Mouse (Mus musculus) limb, embryonic 12.5 days (tissue): ENCODE data around the gene Cel. TPM values are rescaled to one million over a fixed set of nuclear protein-coding genes. Genes with fewer than 3 reads are reported as not detected.

Experiments
- ATAC-seq: fragments of 200-750 bp; cut with Nextera tagmentation; 2 replicates; pipeline ENCODE4 v1.8.0; 2017; ENCODE audit warnings: low read depth, moderate TSS enrichment; ENCODE audit not compliant: insufficient number of reproducible peaks, insufficient read depth, low FRiP score, low TSS enrichment
- H3K27ac ChIP-seq: fragments of 300-500 bp; sonication (generic); 2 replicates; pipeline ENCODE4 v1.5.1; 2016; ENCODE audit warnings: mild to moderate bottlenecking, moderate library complexity
- H3K27me3 ChIP-seq: fragments of 300-500 bp; sonication (generic); 2 replicates; pipeline ENCODE4 v1.6.1; 2016; ENCODE audit warnings: mild to moderate bottlenecking, moderate library complexity
- H3K36me3 ChIP-seq: fragments of 300-500 bp; sonication (generic); 2 replicates; pipeline ENCODE4 v1.6.1; 2016; ENCODE audit warnings: mild to moderate bottlenecking, moderate library complexity
- H3K4me1 ChIP-seq: fragments of 300-500 bp; sonication (generic); replicated peaks from 2 replicates; pipeline ENCODE4 v1.6.1; 2016
- H3K4me2 ChIP-seq: fragments of 300-500 bp; sonication (generic); 2 replicates; pipeline ENCODE4 v1.6.1; 2016; ENCODE audit warnings: mild to moderate bottlenecking, moderate library complexity
- H3K4me3 ChIP-seq: fragments of 300-500 bp; sonication (generic); replicated peaks from 2 replicates; pipeline ENCODE4 v1.5.1; 2016; ENCODE audit warnings: mild to moderate bottlenecking
- H3K9ac ChIP-seq: fragments of 300-500 bp; sonication (generic); replicated peaks from 2 replicates; pipeline ENCODE4 v1.6.1; 2016; ENCODE audit warnings: mild to moderate bottlenecking, moderate library complexity
- H3K9me3 ChIP-seq: fragments of 300-500 bp; sonication (generic); 2 replicates; pipeline ENCODE4 v1.6.1; 2016; ENCODE audit warnings: mild to moderate bottlenecking, moderate library complexity
- WGBS: fragments of 180-500 bp; shearing (Covaris S2); methylation state at CpG from one replicate; pipeline ENCODE4 v1.1.7; 2016; 5-methylcytosine and 5-hydroxymethylcytosine counted together
- polyA plus RNA-seq: library from polyadenylated mRNA; unstranded; fragments of >200 nt; fragmentation: Nextera tagmentation; extraction: Ambion mirVana; gene quantifications from 2 replicates; pipeline ENCODE4 v1.2.1, GENCODE M21; 2016

The Cel gene
- polyA plus RNA-seq, 1 experiment from 2014 or later, result not detected

DNA sequence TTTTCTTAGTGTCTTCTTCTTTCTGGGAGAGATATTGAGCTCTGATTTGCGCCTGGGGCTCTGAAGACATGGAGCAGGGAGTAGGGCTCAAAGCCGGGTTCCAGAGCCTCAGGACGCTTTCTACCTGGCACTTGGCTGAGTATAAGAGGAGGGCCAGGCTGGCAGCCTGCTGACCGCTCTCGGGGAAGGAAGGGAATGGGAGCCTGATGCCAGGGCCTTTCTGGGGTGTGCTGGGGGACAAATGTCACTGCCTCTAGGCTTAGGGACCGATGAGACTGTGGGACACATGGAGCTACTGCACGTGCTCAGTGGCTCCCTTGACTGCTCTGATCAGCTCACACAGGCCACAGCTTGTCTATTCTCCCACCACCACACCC lies 34.9 kb downstream of the Cel start:
- H3K9ac ChIP-seq, result no peak overlapping the region
- H3K9me3 ChIP-seq, result no peaks in the 10 kb centered on the region
- 81% methylated on average over 7 of the region's 7 CpGs for WGBS
- ATAC-seq, result no peak
- no peak overlapping the region for H3K4me2 ChIP-seq
- H3K36me3 ChIP-seq, result no peaks in the 10 kb centered on the region
- H3K27ac ChIP-seq, result no peak overlapping the region
- no peaks in the 10 kb centered on the region for H3K27me3 ChIP-seq
- peaks cover 80% of the 10 kb centered on the region for H3K4me1 ChIP-seq
- no peak overlapping the region for H3K4me3 ChIP-seq

DNA sequence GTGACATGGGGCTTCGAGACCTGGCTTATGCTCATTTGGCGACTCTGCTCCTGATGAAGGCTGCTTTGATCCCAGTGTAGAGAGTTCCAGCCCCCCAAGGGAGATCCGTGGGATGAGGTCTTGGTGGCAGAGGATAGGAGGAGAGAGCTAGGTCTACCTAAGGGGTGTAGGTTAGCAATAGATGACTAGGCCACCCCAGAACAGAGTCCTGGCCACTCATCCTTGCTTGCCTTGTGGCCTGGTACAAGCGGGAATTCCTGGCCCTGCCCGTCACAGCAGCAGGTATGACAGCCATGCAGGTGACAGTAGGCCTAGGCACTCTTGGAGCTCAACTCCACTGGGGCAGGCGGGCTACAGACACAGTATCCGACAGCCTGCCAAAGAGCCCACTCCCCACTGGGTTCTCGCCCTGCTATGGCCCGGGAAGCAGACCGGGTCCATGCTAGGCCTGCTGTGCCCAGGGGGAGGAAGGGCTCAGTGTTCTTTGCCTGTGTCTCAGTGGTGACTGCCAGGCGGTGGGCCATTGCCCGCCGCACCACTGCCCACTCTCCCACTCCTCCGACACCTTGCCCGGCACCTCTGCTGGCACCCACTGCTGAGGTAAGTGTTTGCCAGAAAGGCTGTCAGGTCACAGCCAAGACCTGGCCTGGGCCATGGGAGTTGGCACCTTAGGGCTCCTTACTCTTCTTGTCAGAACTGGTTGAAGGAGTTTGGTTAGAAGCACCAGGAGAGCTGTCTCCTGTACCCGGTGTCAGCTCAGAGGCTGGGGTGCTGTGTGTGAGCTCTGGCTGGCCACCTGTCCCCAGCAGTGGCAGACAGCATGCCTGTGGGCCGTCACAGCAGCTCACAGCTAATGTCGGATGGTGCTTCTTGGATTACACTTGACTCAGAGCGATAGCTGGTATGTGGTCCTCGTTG lies 35.5 kb downstream of the Cel start:
- peaks cover 75% of the 10 kb centered on the region for H3K4me1 ChIP-seq
- 85% methylated on average over 20 of the region's 20 CpGs for WGBS
- no peaks in the 10 kb centered on the region for H3K36me3 ChIP-seq
- H3K27ac ChIP-seq, result no peak overlapping the region
- no peak overlapping the region for H3K9ac ChIP-seq
- no peak for ATAC-seq
- H3K9me3 ChIP-seq, result no peaks in the 10 kb centered on the region
- no peaks in the 10 kb centered on the region for H3K27me3 ChIP-seq
- no peak overlapping the region for H3K4me2 ChIP-seq
- H3K4me3 ChIP-seq, result no peak overlapping the region

DNA sequence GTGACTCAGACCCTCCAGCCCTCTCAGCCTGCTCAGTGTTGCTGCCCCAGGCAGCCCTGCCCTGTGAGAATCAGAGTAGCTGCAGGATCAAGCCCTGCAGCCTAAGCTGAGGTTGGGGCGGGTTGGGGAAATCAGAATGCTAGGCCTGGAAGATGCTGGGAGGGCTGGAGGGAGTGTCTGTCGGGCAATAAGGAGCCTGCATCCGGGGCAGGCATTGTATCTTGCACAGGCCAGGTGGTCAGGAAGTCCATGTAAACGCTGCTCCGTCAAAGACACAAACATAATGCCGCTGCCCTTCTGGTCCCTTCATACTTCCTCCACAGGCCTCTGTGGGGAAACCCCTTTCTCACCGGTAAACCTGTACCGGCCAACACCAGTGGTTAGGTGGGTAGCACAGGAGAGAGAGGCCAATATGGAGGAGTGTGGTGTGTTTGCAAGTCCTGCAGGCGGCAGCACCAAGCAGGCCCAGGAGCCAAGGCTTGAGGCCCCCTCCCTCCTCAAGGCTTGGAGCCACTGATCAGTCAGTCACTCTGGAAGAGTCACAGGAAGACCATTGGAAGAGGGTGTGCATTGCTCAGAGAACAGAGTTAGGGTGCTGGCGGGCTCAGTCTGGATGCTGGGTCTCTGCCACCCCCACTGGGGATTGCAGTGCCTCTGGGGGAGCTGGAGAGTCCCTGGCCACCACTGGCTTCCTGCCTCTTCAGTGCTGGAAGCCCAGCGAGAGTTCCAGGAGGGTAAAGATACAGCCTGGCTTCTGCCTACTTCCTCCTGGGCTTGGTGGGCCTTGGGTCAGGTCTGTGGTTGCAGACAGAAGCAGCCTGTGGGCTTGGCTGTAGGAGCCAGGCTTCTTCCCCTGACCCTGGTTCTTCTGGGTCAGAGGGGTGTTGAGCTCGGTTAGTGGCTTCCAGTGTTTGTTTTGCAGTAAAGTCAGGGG lies 37.0 kb downstream of the Cel start:
- Histone ChIP-seq H3K36me3 (peaks cover 10% of the 10 kb centered on the region; the same call in 1 of the 2 replicates), H3K9me3 (no peaks in the 10 kb centered on the region), H3K4me3 (no peak overlapping the region), H3K27ac (peak overlapping the region; percentile 79), H3K27me3 (no peaks in the 10 kb centered on the region), H3K4me2 (no peak overlapping the region), H3K4me1 (peaks cover 71% of the 10 kb centered on the region), H3K9ac (no peak overlapping the region; the same call in 1 of the 2 replicates)
- no peak for ATAC-seq
- 45% methylated on average over 12 of the region's 12 CpGs for WGBS

DNA sequence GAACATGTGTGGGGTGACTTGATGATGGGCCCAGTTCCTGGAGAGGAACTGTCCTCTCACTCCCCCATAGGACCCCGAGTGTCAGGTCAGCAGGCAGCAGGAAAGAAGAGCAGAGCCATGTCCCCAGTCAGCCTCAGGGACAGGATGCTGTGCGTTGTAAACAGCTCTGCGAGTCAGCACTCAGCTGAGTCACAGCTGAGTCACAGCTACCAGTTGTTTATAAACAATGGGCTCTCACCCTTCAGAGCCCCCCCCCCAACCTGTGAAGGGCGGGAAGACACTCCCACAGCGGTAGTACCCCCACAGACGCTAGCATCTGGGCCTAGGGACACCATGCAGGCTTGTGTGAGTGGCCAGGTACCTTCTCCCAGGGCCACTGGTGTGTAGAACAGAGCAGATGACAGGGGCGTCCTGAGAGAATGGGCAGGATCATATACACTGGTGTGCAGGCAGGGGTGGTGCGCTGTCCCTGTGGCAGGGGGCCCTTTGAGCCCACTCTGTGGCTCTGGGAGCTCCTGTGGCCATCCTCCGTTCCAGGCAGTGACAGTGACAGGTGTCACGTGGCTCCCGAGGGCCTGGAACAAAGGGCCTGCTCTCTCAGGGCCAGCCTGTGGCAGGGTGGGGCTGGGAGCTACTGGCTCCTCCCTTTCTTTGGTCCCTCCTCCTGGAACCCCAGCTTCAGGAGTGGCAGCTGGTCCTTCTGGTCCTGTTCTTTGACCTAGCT lies 37.8 kb downstream of the Cel start:
- Histone ChIP-seq H3K4me3 (no peak overlapping the region), H3K27ac (peak overlapping the region; percentile 79), H3K9ac (no peak overlapping the region; the same call in 1 of the 2 replicates), H3K4me2 (peak overlapping the region; percentile 17; the same call in 1 of the 2 replicates), H3K4me1 (peaks cover 73% of the 10 kb centered on the region), H3K36me3 (peaks cover 10% of the 10 kb centered on the region; the same call in 1 of the 2 replicates), H3K9me3 (no peaks in the 10 kb centered on the region), H3K27me3 (no peaks in the 10 kb centered on the region)
- 16% methylated on average over 11 of the region's 11 CpGs for WGBS
- ATAC-seq, result peak; percentile 23; the same call in 1 of the 2 replicates

DNA sequence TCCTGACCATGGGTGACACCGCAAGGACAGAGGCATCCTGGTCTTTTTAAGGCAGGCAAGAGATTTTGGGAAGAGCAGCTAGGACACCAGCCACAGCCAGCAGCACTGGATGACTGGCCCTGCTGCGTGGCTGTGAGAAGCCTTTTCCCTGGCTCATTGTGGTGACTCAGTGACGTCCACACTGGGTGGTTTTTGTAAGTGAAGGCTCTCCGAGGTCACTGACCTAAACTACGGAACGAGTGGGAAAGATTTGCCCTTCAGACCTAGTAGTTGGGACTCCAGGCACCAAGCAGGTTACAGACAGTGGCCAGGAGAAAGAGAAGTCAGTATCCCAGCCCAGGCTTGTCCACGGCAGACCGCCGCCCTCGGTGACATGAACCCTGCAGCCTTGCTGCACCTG lies 38.8 kb downstream of the Cel start:
- Histone ChIP-seq H3K9ac (no peak overlapping the region), H3K27ac (peak overlapping the region; percentile 35), H3K9me3 (no peaks in the 10 kb centered on the region), H3K4me2 (no peak overlapping the region), H3K4me3 (no peak overlapping the region), H3K4me1 (peaks cover 65% of the 10 kb centered on the region), H3K36me3 (peaks cover 11% of the 10 kb centered on the region; the same call in 1 of the 2 replicates), H3K27me3 (no peaks in the 10 kb centered on the region)
- ATAC-seq, result no peak
- WGBS, result 83% methylated on average over 10 of the region's 10 CpGs

DNA sequence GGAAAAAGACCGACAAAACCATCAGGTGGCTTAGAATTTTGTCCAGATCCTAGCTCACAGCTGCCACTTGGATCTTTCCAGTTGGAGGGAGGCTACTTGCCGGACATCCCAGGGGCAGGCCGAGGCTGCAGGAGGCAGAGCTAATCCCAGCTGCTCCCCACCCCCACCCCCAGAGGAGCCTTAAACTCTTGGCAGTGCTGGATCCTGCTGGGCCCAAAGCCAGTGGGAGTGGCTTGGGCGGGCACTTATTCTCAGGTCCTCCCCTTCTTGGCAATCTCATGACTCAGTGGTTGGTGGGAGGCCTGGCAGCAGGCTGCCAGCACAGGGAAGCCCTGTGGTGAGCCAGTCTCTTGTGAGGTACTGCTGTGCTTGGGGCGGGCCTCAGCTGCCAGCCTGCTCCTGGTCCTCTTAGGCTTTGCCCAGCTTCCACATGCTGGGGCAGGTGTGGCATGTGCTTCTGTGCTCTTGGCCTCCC lies 39.5 kb downstream of the Cel start:
- Histone ChIP-seq H3K4me1 (peaks cover 58% of the 10 kb centered on the region), H3K27me3 (no peaks in the 10 kb centered on the region), H3K9me3 (no peaks in the 10 kb centered on the region), H3K27ac (peak overlapping the region; percentile 51; the same call in 1 of the 2 replicates), H3K36me3 (peaks cover 14% of the 10 kb centered on the region; the same call in 1 of the 2 replicates), H3K9ac (no peak overlapping the region), H3K4me3 (no peak overlapping the region), H3K4me2 (no peak overlapping the region)
- ATAC-seq, result 0 out of 2 replicates have a peak, but pooled peaks have one; percentile 18
- WGBS, result 11% methylated on average over 5 of the region's 5 CpGs

DNA sequence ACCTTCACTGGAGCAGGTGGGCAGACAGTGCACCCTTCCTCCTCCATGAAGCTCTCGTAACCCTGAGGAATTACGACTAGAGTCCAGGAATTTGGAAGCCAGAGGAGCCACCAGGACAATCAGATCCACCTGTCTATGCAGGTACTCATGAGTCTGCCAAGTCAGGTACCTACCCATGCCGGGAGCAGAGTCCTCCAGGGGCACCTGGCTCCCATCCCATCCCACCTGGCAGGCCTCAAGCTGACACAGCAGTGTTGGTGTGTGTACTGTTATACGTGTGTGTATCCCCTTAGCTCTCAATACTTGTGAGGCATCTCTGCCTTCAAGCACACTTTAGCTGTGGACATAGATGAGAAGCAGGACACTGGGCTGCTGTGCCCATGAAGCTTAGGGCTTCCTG lies 41.0 kb downstream of the Cel start:
- ATAC-seq, result no peak
- no peak overlapping the region for H3K9ac ChIP-seq
- peaks cover 20% of the 10 kb centered on the region; the same call in 1 of the 2 replicates for H3K36me3 ChIP-seq
- H3K4me2 ChIP-seq, result no peak overlapping the region
- H3K4me1 ChIP-seq, result peaks cover 63% of the 10 kb centered on the region
- WGBS, result 73% methylated on average over 4 of the region's 4 CpGs
- H3K27ac ChIP-seq, result 0 out of 2 replicates have a peak overlapping the region, but pooled peaks have one; percentile 17
- H3K27me3 ChIP-seq, result no peaks in the 10 kb centered on the region
- H3K9me3 ChIP-seq, result no peaks in the 10 kb centered on the region
- no peak overlapping the region for H3K4me3 ChIP-seq

DNA sequence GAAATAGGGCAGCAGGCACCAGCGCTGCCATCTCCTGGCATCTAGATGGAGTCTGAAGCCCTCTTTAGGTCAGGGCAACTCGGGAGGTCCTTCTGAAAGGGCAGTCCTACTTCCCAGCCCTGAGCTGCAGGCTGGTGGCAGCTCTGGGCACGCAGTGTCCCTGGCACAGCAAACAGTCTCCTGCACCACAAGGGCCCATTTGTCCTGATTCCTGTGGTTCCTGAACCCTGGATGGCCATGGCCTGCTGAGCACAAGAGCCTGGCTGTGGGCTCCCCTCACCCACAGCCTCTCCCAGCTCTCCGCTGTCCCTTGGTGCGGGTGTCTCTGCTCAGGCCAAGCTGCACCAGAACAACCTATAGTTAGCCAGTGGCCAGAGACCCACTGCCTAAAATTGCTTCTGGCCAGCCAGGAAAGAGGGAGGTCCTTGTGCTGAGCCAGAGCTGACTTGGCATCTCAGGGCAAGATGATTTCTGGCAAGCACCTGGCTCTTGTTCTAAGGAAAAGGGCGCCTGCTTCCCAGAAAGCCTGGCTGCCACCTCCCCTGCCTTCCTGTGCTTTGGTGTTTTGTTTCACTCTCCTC lies 41.5 kb downstream of the Cel start:
- no peak overlapping the region for H3K9ac ChIP-seq
- peaks cover 60% of the 10 kb centered on the region for H3K4me1 ChIP-seq
- no peaks in the 10 kb centered on the region for H3K27me3 ChIP-seq
- H3K27ac ChIP-seq, result 0 out of 2 replicates have a peak overlapping the region, but pooled peaks have one; percentile 17
- WGBS, result 72% methylated on average over 6 of the region's 6 CpGs
- H3K4me3 ChIP-seq, result no peak overlapping the region
- peaks cover 20% of the 10 kb centered on the region; the same call in 1 of the 2 replicates for H3K36me3 ChIP-seq
- H3K9me3 ChIP-seq, result no peaks in the 10 kb centered on the region
- ATAC-seq, result no peak
- no peak overlapping the region for H3K4me2 ChIP-seq

DNA sequence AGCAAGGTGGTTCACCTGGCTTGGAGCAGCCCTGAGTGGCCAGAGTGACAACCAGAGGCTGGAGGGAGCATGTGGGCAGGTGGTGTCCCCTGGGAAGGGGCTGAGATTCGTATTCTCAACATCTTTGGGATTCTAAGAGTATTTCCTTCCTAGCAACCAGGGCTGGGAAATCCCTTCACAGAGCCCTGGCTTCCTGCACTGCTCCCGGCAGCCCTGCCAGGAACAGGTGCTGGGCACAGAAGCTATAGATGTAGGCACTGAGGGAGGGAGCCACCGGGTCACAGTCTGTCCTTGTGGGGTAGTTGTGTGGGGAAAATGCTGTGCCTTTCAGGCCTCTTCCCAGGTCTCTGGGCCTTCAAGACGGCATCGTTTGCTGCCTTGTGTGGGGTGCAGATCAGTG lies 42.6 kb downstream of the Cel start:
- 74% methylated on average over 5 of the region's 5 CpGs for WGBS
- Histone ChIP-seq H3K9ac (no peak overlapping the region; the same call in 1 of the 2 replicates), H3K4me1 (peaks cover 50% of the 10 kb centered on the region)

DNA sequence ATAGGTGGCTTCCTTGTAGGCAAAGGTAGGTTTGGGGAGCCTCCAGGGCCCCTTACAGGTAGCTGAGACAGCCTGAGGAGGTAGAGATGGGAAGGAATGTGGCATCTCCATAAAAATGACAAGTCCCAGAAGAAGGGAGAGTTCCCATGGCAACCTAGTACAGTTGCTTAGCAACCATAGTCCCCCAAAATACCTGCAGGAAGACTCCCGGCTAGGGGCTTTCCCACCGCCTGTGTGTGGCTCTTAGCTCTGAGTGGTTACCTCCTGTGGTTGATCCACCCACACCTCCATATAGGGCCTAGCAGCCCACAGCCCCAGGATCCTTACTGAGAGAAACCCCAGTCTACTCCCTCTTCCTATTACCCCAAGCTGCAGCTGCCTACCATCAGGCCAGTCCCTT lies 45.0 kb downstream of the Cel start:
- no peak for ATAC-seq
- Histone ChIP-seq H3K4me3 (no peak overlapping the region), H3K4me2 (no peak overlapping the region), H3K36me3 (peaks cover 20% of the 10 kb centered on the region; the same call in 1 of the 2 replicates), H3K9ac (no peak overlapping the region), H3K4me1 (peaks cover 52% of the 10 kb centered on the region), H3K27me3 (no peaks in the 10 kb centered on the region), H3K9me3 (no peaks in the 10 kb centered on the region), H3K27ac (no peak overlapping the region)
- 35% methylated on average over 2 of the region's 2 CpGs for WGBS

More for the DNA sequence above, 42.6 kb downstream of the Cel start:
- H3K4me2 ChIP-seq, result no peak overlapping the region
- no peak for ATAC-seq
- H3K9me3 ChIP-seq, result no peaks in the 10 kb centered on the region
- no peak overlapping the region; the same call in 1 of the 2 replicates for H3K27ac ChIP-seq
- H3K27me3 ChIP-seq, result no peaks in the 10 kb centered on the region
- no peak overlapping the region for H3K4me3 ChIP-seq
- peaks cover 20% of the 10 kb centered on the region; the same call in 1 of the 2 replicates for H3K36me3 ChIP-seq
